Mouse (Mus musculus) c-Kit-negative CD71-positive TER-119-positive erythroid progenitor cells, embryonic 14.5 days (primary cell): ENCODE measurements around the gene 2300009A05Rik.

Source experiments
- DNase-seq: peaks from one replicate; pipeline ENCODE4 v3.0.0-alpha.2; 2013; ENCODE audit warnings: low read depth, low spot score

2300009A05Rik gene

GRCm38 (mm10) chr9:63348146-63348545, 50.9 kb downstream of the 2300009A05Rik start:
- DNase-seq = no peak

- no peak for DNase-seq
Measured at GRCm38 (mm10) chr9:63346029-63346428, 53.0 kb downstream of the 2300009A05Rik start.
